Mouse (Mus musculus) forebrain, embryonic 16.5 days (tissue): ENCODE measurements around the gene Il18r1. TPM values are rescaled to one million over a fixed set of nuclear protein-coding genes. Genes with fewer than 3 reads are reported as not detected.

ENCODE experiments used
- polyA plus RNA-seq: library from polyadenylated mRNA; unstranded; fragments of >200 nt; fragmentation: Nextera tagmentation; extraction: Ambion mirVana; gene quantifications from 2 replicates; pipeline ENCODE4 v1.2.1, GENCODE M21; 2015

Il18r1 gene
- polyA plus RNA-seq, 1 experiment from 2014 or later = not detected

Other genes with a start within 250 kb of the Il18r1 start
- gene Il1r1, start 240.5 kb upstream of the Il18r1 start, polyA plus RNA-seq = 0.44 and 0.98 TPM in 2 replicates
- 1.1 and 1.2 TPM in 2 replicates for gene Il1rl2, start 140.9 kb upstream of the Il18r1 start, polyA plus RNA-seq
- gene Il1rl1, start 36.0 kb upstream of the Il18r1 start, polyA plus RNA-seq = 0.05 and 0.11 TPM in 2 replicates
- gene Il18rap, start 49.8 kb downstream of the Il18r1 start, polyA plus RNA-seq = 0.11 and 0.27 TPM in 2 replicates
- gene Slc9a4, start 114.5 kb downstream of the Il18r1 start, polyA plus RNA-seq = 0.25 TPM in 1 of 2 replicates, not detected in the other
- gene Slc9a2, start 215.0 kb downstream of the Il18r1 start, polyA plus RNA-seq = 0.18 and 0.27 TPM in 2 replicates